Mouse (Mus musculus) liver, adult 2 months (tissue): ENCODE data around the gene Arrdc5. TPM values are rescaled to one million over a fixed set of nuclear protein-coding genes. Genes with fewer than 3 reads are reported as not detected.

Experiments used
- DNase-seq: peaks from one replicate; pipeline ENCODE4 v3.0.0-alpha.2; 2011; ENCODE audit warnings: low read depth, low spot score; ENCODE audit errors: extremely low read depth
- H3K27ac ChIP-seq: fragments of 200-500 bp; replicated peaks from 2 replicates; pipeline ENCODE4 v1.5.1; 2012; ENCODE audit warnings: low read depth, mild to moderate bottlenecking, control low read depth, inconsistent platforms, low read length; ENCODE audit not compliant: insufficient read depth
- H3K27me3 ChIP-seq: fragments of 200-500 bp; 2 replicates; pipeline ENCODE4 v1.6.1; 2012; ENCODE audit warnings: mild to moderate bottlenecking, moderate library complexity, low read length, inconsistent platforms; ENCODE audit not compliant: control insufficient read depth, insufficient read depth
- H3K36me3 ChIP-seq: fragments of 200-500 bp; 2 replicates; pipeline ENCODE4 v1.6.1; 2012; ENCODE audit warnings: low read length, inconsistent platforms; ENCODE audit not compliant: control insufficient read depth, insufficient read depth
- H3K4me1 ChIP-seq: fragments of 200-500 bp; 2 replicates; pipeline ENCODE4 v1.6.1; 2011; ENCODE audit warnings: low read length; ENCODE audit not compliant: control insufficient read depth, insufficient read depth
- H3K4me3 ChIP-seq: fragments of 200-500 bp; 2 replicates; pipeline ENCODE4 v1.5.1; 2011; ENCODE audit warnings: low read depth, mild to moderate bottlenecking, control low read depth, low read length, moderate library complexity; ENCODE audit not compliant: insufficient read depth
- H3K79me2 ChIP-seq: fragments of 200-500 bp; 2 replicates; pipeline ENCODE4 v1.6.1; 2012; ENCODE audit warnings: inconsistent platforms, mild to moderate bottlenecking, low read length, moderate library complexity; ENCODE audit not compliant: control insufficient read depth, insufficient read depth
- H3K9ac ChIP-seq: fragments of 200-500 bp; 2 replicates; pipeline ENCODE4 v1.6.1; 2012; ENCODE audit warnings: low read depth, mild to moderate bottlenecking, control low read depth, inconsistent platforms, low read length
- CTCF ChIP-seq: fragments of 200-500 bp; IDR thresholded peaks from 2 replicates; pipeline ENCODE4 v1.5.1; 2011; ENCODE audit warnings: low read depth, low read length, control low read depth
- POLR2A ChIP-seq: fragments of 200-500 bp; IDR thresholded peaks from 2 replicates; pipeline ENCODE4 v1.6.1; 2011; ENCODE audit warnings: low read length, control low read depth; ENCODE audit not compliant: insufficient read depth; ENCODE audit errors: extremely low read depth
- WGBS: fragments of 180-500 bp; shearing (Covaris S2); methylation state at CpG from one replicate; pipeline ENCODE4 v1.1.7; 2018; 5-methylcytosine and 5-hydroxymethylcytosine counted together
- polyA plus RNA-seq: library from polyadenylated mRNA; depleted of rRNA; stranded (reverse); fragments of >200 nt; gene quantifications from 2 replicates; pipeline ENCODE4 v1.2.3, GENCODE M21; 2012
- total RNA-seq: library from RNA; depleted of rRNA; stranded (reverse); fragments of >200 nt; gene quantifications from 2 replicates; pipeline ENCODE4 v1.2.3, GENCODE M21; 2014

The Arrdc5 gene
- total and polyA plus RNA-seq, 2 experiments = not detected

GRCm38 (mm10) chr17:56302363-56302996, 2.4 kb upstream of the Arrdc5 start:
- H3K4me1 ChIP-seq = 0 out of 2 replicates have a peak, but pooled peaks cover 6% of the 10 kb centered on the region
- H3K27me3 ChIP-seq = no peaks in the 10 kb centered on the region
- no peak overlapping the region for H3K27ac ChIP-seq
- H3K9ac ChIP-seq = no peak overlapping the region
- no peaks in the 10 kb centered on the region for H3K79me2 ChIP-seq
- WGBS = 22% methylated on average over 13 of the region's 13 CpGs
- no peak overlapping the region for H3K4me3 ChIP-seq
- no peaks in the 10 kb centered on the region for H3K36me3 ChIP-seq
- no peak for DNase-seq
- TF ChIP-seq CTCF = no peak
- no peak for TF ChIP-seq POLR2A

DNA sequence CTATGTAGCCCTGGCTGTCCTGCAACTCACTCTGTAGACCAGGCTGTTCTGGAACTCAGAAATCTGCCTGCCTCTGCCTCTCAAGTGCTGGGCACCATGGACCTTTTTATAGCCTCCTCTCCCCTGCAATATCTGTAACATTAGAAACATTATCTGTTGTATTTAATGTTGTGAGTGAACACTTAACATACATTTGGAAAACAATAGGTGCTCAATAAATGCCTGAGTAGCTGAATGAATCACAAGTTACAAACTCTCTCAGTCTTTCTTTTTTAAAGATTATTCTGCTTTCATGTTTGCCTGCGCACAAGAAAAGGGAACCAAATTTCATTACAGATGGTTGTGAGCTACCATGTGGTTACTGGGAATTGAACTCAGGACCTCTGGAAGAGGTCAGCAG, 1.8 kb downstream of the Arrdc5 start:
- no peaks in the 10 kb centered on the region for H3K79me2 ChIP-seq
- DNase-seq = no peak
- H3K27me3 ChIP-seq = no peaks in the 10 kb centered on the region
- no peak overlapping the region for H3K27ac ChIP-seq
- no peak overlapping the region for H3K4me3 ChIP-seq
- no peak for TF ChIP-seq CTCF
- no peak for TF ChIP-seq POLR2A
- H3K36me3 ChIP-seq = no peaks in the 10 kb centered on the region
- H3K4me1 ChIP-seq = no peaks in the 10 kb centered on the region
- WGBS = 94% methylated on average over 1 of the region's 1 CpGs
- no peak overlapping the region for H3K9ac ChIP-seq

DNA sequence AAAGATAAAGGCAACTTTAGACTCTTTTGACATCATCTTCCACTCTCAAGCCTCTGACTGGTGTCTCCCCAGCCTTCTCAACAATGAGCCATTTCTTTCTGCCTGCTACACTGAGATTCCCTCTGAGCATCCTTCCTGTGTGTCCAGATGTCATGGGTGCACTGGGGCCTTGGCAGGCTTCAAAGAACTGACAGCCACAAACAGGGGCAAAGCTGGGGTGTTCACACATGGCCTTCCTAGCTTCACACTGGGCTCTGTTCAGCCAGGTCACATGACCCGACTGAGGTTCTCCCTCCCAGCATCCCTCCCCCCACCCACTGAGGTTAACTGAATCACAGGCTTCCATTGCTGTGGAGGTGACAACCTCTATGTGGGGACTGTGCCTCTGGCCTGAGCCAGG, 3.9 kb downstream of the Arrdc5 start:
- WGBS = 60% methylated on average over 1 of the region's 1 CpGs
- Histone ChIP-seq H3K79me2 (no peaks in the 10 kb centered on the region), H3K9ac (no peak overlapping the region), H3K36me3 (no peaks in the 10 kb centered on the region), H3K4me3 (no peak overlapping the region), H3K27me3 (no peaks in the 10 kb centered on the region), H3K4me1 (peaks cover 3% of the 10 kb centered on the region; the same call in 1 of the 2 replicates), H3K27ac (no peak overlapping the region)
- no peak for TF ChIP-seq POLR2A
- TF ChIP-seq CTCF = no peak
- no peak for DNase-seq

GRCm38 (mm10) chr17:56294241-56294640, 5.8 kb downstream of the Arrdc5 start:
- Histone ChIP-seq H3K9ac (no peak overlapping the region), H3K4me3 (no peak overlapping the region), H3K27me3 (no peaks in the 10 kb centered on the region), H3K36me3 (no peaks in the 10 kb centered on the region), H3K79me2 (no peaks in the 10 kb centered on the region), H3K27ac (no peak overlapping the region), H3K4me1 (peaks cover 3% of the 10 kb centered on the region; the same call in 1 of the 2 replicates)
- TF ChIP-seq POLR2A = no peak
- no peak for TF ChIP-seq CTCF
- WGBS = 95% methylated on average over 19 of the region's 19 CpGs
- DNase-seq = no peak

- TF ChIP-seq CTCF = no peak
- no peak for TF ChIP-seq POLR2A
- H3K36me3 ChIP-seq = no peaks in the 10 kb centered on the region
- no peak overlapping the region for H3K9ac ChIP-seq
- H3K79me2 ChIP-seq = no peaks in the 10 kb centered on the region
- no peak overlapping the region for H3K4me3 ChIP-seq
- DNase-seq = no peak
- H3K27me3 ChIP-seq = no peaks in the 10 kb centered on the region
- H3K4me1 ChIP-seq = peaks cover 10% of the 10 kb centered on the region
- no peak overlapping the region for H3K27ac ChIP-seq
- WGBS = 89% methylated on average over 1 of the region's 1 CpGs
Measured at GRCm38 (mm10) chr17:56293291-56293690, 6.8 kb downstream of the Arrdc5 start.

DNA sequence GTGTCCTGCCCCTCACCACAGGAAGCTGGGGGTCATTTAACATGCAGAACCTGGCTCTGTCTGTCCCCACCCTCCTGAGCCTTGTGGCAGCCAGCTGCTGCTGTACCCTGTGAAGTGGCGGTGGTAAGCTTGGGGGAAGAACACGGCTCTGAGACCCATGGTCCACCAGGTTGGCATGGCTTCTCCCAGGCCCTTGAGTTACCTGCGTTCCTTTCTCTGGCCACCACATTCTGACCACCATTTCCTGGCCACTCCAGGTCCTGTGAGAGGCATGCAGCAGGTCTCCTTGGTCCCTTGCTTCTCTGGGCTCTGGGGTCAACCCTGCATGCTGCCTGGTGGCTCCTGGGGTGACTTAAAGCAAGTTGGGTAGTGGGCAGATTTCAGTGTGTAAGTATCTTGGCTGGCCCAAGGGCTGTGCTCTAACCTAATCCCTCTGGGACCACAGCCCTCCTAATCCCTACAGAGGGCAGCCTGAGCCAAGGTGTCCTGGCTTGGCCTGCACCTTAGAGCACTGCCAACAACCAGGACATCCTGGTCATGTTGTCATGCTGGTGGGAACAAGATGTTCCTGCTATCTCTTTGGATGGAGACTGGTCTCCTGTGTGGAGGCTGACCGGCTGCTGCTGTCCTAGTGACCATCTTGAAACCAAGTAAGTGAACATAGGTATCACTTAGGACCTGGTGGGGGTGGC, 7.4 kb downstream of the Arrdc5 start, which contains the start of gene Plin3:
Gene Plin3 (minus strand): TSS at position 343 of the 692 bp plus-strand sequence.
- TF ChIP-seq POLR2A (no peak), CTCF (no peak)
- Histone ChIP-seq H3K27me3 (no peaks in the 10 kb centered on the region), H3K79me2 (no peaks in the 10 kb centered on the region; the same call in 1 of the 2 replicates), H3K36me3 (no peaks in the 10 kb centered on the region), H3K4me1 (peaks cover 11% of the 10 kb centered on the region), H3K9ac (no peak within 1 kb of the TSS), H3K27ac (no peak within 1 kb of the TSS), H3K4me3 (no peak within 1 kb of the TSS)
- DNase-seq = no peak
- WGBS = 83% methylated on average over 4 of the region's 4 CpGs
